Mouse (Mus musculus) frontal cortex, postnatal 25 days (tissue): Measurements from ENCODE around the gene Nfkb1.

Experiments
- DNase-seq, 2 experiments: peaks; one replicate each; pipeline ENCODE4 v3.0.0; 2022; ENCODE audit warnings: low spot score in 2 of 2

Gene Nfkb1

DNA sequence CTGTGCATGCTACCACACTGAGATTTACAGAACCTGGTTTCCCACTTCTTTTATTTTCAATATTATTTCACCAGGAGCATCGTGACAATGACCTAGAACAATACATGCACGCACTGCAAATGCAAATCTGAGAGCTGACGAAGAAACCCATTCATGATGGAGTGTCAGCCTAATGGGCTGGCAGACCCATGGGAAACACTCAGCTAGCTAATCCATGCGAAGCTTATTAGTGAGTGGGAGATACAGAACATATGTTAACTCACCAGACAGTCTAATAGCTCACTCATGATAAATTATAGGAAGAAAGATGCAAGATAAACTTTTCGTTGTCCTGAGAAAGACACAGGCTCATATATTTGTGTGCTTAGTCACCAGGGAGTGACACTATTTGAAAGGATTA lies 19.2 kb downstream of the Nfkb1 start:
- DNase-seq, result no peak

DNA sequence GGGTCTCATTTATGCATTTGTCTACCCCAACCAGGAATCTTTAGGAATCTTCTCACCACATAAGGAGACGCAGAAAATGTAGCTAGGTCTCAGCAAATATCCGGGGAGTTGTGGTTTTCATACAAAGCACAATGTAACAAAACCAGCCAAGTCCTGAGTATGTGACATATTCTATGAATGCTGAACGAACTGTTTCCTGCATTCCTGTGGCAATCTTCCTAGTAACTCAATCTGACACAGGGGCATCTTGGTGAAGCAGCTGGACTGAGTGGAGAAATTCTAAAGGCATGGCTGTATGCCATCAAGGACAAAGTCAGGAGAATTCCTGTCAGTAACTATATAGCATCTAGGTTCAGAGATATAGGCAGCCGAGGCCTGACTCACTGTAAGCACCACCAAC lies 20.5 kb downstream of the Nfkb1 start:
- DNase-seq, result no peak

DNA sequence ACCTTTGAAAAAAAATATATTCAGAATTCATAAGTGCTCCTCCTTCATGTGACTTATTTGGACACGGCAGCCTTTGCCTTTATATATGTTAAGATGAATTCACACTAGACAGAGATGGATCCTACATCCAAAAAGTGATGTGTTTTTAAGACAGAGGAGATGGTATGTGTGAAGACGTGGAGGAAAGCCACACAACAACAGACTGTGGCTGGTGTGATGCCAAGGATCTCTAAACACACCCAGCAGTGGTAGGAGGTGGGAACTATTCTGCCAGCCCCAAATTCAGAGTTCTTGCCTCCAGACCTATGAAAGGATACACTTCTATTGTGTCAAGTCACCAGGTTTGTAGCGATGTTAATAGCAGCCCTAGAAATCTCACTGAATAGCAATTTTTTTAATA lies 24.3 kb downstream of the Nfkb1 start:
- no peak for DNase-seq

DNA sequence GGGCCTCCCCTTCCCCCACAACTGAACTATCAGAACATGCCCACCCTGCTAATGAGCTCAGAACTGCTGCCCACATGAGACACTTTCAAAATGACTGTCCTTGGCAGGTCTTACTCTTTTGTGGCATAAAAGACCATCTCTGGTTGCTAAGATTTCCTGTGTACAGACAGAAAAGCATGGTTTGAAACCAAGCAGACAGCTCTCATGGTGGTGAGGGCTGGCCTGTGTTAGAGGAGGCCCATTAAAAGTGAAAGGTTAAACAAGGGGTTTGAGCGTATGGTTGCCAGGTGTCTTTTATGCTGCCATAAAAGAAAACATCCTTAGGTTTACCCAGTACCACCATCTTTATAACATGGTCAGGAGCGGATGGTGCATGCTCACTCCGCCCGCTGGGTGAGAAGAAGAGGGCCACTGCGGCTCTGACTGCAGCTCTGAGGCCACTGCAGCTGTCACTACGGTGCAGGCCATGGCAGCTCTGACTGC lies 25.5 kb downstream of the Nfkb1 start:
- no peak for DNase-seq

DNA sequence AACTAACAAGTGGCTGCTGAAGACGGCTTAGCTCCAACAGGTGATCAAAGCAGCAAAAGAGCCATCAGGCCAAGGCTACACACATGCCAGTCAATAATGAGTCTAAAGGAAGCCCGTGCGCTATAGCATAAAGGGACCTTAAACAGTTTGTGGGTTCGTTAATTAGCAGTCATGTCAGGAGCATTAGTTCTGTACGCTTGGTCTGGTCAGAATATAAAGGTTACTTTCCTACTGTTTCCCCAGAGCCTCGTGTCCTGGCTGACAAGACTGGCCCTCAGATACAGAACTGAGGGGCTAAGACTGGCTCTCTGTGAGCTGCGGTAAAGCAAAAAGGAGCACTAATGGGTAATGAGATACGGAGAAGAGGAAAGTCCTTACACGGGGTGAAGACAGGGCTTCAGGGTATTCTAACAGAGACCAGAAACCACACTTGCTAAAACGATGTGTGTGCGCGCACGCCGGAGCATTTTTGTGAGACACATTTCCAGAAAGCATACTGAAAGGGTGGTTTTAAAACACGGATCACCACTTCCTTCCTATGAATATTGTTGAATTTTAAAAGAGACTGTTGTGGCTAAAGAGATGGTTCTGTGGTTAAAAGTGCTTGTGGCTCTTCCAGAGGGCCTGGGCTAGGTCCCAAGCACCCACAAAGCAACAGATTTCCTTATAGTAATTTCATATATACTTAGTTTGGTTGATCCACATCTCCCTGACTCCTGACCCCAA lies 29.0 kb downstream of the Nfkb1 start:
- DNase-seq, result no peak

DNA sequence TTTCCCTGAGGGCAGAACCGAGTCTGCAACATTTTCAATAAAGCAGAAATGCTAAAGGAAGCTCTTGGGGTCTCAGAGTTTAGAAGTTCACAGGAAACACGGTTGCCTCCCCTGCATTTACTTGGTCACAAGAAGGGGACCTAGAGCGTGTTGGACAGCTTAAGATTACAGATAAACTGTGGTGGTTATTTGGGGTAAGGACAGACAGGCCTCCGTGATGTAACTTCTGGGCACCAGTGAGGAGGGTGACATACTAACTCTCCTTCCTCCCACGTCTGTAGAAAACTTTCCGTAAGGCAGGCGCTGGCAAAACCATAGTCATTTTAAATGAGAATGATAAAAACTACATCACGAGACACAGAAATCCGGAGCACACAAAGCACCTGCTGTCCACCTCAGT lies 29.6 kb downstream of the Nfkb1 start:
- DNase-seq, result no peak

DNA sequence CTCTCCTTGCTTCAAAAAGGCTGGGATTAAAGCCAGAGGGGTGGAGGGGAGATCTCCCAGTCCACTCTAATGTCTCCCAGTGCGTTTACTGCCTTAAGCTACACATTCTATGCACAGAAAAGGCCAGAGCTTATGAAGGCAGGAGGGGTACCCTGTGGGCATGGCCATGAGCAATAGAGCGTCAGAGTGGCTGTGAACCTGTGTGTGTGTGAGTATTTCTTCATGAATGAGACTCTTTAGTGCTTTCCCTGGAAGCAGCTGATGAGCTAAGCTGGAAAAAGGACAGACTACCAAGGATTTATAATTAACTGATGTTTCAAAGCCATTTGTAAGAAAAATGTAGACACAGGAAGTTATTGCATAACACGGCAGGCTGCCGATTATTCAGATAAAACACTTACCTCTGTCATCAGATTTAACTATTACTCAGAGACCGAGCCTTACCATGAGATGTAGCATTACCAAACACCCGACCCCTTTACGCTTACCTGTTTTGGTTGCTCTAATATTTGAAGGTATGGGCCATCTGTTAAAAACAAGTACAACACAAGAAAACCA lies 32.7 kb downstream of the Nfkb1 start:
- no peak for DNase-seq

DNA sequence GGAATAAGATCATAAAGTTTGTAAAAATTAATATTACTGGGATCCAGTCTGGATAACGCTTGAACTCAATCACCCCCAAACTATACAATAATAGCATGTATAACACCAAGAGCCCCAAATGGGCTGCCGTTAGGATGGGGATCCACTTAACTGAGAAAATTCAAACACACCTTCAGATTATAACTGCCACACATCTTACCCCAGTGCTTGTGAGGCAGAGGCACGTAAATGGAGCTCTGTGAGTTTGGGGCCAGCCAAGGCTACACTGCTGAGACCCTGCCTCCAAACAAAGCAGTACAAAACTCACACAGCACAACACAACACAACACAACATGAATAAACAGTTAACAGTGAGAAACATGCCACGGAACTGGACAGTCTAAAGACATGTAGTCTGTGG lies 35.2 kb downstream of the Nfkb1 start:
- no peak for DNase-seq

DNA sequence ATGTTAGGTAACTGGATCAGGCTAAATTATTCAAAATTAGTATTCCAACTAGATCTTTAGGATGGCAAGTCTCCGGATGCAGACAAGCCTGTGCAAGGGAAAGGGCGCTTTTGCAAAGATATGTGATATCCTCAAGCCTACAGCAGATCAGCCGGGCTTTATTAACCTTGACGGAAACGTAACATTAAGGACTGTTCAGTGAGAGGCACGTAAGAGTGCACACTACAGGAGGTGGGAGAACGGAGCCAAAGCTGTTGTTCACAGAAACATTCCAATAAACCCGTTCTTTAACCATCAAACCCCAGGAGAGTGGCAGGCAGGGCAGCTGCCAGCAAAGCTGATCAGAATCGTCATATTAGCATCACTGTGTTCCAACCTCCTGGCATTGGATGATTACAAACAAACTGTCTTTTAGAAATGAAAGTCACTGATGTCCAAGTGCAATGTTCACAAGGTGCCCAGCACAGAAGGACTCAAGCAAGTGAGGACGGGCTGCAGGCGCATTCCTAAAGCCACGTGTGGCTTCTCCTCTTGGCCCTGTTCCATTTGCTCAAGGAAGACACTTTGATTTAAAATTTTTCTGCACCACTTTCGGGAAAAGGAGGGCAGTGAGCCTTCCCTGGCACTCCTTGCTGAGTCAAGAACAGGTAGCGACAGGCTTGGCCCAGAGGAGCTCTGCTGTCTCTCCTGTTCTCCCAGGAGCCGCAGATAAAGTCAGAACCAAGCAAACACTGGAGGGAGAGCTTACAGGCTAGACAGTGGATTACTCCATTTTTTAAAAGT lies 40.4 kb downstream of the Nfkb1 start:
- no peak for DNase-seq

DNA sequence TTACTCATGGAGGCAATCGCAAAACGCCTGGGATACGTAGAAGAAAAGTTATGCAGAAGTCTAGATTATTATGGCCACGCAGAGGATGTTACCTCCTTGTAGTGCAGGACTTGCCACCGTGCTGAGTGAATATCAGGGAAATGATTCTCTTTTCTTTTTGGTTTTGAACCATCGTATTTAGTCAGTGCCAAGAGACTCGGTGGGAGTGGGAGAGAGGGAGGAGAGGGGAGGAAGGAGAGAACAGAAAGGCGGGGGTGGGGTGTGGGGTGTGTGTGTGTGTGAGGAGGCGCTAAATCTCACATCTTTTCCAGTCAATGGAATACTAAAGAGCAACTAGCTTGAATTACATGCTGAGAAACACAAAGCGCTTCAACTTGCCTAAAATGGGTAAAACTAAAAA lies 41.5 kb downstream of the Nfkb1 start:
- DNase-seq, result no peak

DNA sequence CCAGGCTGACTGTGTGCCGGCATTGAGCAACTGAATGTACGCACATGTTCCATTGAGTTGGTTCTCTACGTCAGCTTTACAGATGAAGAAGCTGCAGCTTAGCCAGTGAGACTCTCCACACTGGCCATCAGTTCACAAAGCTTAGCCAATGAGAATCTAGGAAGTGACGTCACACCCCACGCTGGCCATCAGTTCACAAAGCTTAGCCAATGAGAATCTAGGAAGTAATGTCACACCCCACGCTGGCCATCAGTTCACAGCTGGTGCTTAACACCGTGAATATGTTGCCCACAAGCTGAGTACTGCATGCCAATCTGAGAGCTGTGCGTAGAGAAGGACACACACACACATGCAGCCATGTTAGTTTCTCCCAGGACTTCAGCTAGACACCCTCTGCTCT lies 42.8 kb downstream of the Nfkb1 start:
- DNase-seq, result no peak

DNA sequence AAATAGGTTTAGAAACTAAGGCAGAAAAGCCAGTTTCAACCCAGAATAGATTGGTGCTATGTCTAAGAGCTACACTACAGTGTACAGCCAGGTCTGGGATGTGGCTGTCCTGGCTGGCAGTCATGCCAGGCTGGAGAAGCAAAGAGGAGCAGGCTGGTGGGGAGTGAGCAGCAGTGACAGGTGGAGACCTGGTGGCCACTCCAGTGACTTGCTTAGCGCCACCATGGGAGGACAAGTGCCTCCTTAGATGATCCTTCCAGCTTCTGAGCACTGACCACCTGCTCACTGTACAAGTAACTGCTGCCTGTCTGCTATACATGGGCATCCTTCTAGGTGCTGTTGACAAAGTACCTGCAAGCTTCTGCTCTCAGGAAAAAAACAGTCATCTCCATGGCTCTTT lies 44.7 kb downstream of the Nfkb1 start:
- DNase-seq, result no peak

DNA sequence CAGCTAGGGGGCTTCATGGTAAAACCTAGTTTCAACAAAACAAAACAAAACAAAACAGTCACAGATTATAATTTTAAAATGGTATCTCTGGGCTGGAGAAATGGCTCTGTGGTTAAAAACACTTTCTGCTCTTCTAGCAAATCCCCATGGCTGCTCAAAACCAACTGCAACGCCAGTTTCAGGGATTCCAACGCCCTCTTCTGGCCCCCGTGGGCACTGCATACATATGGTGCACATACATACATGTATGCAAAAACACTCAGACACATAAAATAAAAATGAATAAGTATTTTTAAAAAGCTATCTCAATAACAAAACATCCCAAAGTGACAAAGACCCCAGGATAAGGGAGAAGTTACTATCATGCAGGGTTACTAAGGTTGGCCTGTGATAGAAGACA lies 46.4 kb downstream of the Nfkb1 start:
- no peak for DNase-seq

DNA sequence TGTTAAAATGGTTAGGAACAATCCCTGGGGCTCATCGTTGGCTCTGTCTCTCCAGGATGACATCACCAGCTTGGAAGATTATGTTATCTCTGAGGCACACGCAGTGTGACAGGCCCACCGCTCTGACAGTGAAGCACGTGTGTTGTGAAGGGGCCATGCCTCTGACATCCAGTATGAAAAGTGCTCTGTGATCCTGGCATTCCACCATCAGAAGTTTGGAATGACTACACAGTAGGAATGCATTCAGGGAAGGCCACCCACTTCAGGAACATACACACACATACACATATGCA lies 49.8 kb downstream of the Nfkb1 start:
- no peak for DNase-seq

DNA sequence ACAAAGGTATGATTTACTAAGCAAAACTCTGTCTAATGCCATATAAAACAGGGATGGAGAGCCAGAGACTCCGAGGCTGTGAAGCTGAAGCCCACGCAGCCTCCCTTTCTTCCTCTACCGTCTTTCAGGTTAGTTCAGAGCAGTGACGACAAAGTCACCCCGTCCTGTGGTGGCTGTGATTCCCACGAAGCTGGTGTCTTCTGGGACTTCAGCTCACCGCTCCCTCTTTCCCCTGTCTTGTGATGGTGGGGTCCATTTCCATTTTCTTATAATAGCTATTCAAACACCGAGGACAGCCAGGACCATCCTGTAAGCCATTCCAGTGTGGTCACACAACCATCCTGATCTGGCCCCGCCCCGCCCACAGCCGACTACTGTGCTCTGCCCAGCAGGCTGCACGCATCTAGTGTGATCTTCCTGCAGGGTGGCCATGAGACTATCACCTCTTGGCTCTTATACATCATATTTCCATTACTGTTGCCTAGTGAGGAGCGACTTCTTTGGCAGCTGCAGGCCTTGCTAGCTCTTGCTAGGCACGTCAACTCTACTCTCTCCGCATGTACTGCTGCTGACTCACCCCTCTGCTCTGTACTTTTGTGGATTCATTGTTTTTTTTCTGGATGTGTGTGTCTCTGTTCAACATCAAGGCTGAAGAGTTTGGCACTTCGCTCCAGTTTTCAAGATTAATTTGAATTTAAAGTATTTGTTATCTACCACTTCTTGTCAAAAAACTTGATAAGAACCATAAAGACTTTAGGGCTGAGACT lies 50.3 kb downstream of the Nfkb1 start:
- no peak for DNase-seq

DNA sequence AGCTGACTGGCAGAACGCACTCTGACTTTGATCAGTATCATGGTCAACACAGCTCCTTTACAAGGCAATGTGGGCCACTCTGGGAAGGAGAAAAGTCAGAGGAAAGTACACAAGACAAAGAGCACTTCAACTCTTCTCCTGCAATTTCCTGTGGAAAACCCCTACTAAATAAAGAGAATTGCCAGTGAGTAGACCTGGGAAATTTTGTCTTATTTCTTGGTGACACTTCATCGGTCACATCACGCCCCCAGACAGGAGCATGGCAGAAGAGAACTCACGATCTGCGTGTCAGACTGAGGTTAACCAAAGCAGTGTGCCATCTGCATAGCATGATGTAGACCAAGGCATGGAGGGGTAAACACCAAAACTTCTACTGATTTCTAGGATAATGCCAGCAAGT lies 51.1 kb downstream of the Nfkb1 start:
- no peak for DNase-seq

DNA sequence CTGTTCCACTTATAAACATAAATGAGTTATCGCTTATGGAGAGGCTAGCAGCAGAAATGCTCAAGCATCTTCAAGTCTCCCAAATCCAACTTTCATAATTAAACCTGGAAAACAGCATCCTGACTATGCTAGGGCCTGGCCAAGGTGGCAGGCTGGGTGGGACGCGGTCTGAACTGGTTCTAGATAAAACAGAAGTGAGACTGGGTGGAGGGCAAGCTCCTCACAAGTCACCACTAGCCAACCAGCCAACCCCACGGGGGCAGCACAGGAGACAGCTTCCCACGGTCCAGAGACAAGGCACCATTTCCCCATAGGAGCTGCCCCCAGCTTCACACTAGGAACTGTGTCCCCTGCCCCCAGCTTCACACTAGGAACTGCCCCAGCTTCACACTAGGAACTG lies 53.8 kb downstream of the Nfkb1 start:
- no peak for DNase-seq

DNA sequence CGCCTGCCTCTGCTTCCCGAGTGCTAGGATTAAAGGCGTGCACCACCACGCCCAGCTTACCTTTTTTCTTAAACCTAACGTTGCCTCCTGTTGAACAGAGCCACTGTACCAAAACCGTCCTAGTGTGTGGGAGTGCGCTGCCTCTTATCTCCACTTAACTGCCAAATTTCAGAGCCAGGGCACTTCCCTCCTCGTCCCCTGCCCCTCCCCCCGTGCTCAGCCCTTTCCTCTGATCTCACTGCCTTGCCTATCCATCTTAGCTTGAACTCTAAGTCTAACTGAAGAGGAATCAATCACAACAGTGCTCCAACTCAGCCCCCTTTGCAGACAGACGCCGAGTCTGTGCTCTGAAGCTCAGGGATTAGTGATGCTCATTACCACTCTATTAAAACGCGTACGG lies 54.9 kb downstream of the Nfkb1 start:
- DNase-seq, result no peak

DNA sequence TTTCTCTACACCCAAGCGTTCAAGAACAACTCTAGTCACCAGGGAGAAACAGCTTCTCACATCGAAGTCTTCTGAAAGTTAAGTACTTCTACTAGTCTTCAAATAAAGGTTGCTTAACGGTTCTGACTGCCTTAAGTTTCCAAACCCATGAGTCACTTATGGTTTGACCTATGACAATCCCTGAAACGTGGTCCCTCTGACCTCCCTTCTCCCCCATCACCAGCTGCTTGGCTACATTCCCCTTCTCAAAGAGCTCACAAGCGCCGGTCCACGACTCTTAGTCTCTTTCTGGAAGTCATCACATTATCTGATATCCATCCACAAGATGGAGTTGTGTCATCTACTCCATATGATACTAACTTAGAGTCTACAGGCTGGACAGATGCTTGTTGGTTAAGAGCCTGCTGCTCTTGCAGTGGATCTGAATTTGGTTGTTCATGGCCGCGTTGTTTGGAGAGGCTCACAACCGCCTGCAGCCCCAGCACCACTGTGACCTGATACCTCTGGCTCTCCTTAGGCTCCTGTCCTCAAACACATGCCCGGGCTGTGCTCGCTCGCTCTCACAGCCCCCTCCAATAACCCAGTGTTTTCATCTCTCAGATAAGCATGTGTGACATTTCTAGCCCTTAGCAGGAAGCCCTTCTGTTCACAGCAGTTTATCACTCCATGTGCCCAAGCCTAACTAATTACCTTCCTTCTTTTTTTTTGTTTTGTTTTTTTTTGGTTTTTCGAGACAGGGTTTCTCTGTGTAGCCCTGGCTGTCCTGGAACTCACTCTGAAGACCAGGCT lies 55.5 kb downstream of the Nfkb1 start:
- DNase-seq, result no peak

DNA sequence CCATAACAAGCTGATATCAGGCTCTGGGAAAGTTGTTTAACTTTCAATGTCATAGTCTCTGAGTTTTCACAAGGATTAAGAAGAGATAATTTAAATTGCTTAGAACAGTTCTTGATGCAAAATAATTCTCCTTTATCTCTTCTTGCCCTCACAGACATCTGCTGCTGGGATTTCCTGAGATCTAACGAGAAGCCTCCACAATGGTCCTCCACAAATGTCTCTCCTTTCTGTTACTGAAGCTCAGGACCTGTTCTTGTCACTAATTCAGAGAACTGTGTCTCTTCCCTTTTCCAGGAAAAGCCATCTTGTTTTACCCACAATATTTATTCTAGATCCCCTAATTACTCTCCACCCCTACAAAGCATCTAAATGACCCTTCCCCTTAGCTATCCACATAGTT lies 56.3 kb downstream of the Nfkb1 start:
- no peak for DNase-seq

DNA sequence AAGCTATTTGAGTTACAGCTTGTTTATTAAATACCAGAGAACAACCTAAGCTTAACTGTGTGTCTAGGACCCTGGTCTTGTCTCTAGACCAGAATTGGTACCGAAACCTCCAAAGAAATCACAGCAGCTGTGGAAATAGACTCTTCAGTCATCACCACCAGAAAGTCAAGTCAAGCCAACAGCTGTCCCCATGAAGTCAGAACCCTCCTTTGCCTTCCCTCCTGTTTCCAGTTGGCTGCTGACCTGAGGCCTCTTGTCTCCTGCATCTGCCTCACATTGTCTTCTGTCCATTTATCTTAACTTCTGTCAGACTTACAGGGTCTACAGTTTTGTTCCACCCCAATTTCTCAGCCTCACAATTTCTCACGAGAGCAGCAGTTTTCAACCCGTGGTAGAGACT lies 57.1 kb downstream of the Nfkb1 start:
- DNase-seq, result no peak

DNA sequence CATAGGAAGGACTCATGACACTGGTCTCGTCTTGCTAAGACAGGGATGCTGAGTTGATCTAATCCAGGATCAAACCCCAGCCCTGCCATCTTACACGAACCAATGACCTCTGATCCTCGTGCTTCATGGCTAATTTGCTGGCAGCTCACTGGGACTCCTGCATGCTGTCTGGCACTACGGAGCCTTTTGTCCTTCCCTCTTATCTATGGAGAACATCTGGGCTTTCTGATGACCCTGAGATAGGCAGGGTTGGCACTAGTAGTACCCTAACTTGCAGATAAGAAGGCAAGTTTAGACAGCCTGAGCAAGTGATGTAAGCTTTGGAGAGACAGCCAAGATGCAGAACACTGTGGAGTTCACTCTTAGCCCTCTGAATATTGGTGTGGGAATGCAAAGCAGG lies 59.5 kb downstream of the Nfkb1 start:
- no peak for DNase-seq
